Mouse (Mus musculus) limb, embryonic 14.5 days (tissue): ENCODE data around the gene Gm28372. TPM values are rescaled to one million over a fixed set of nuclear protein-coding genes. Genes with fewer than 3 reads are reported as not detected.
A peak's percentile ranks its signal among the peaks of the same experiment; 100 is the strongest.

ENCODE experiments used
- ATAC-seq: fragments of 200-750 bp; cut with Nextera tagmentation; 2 replicates; pipeline ENCODE4 v1.8.0; 2017; ENCODE audit warnings: low read depth, moderate number of reproducible peaks, moderate TSS enrichment; ENCODE audit not compliant: low FRiP score
- DNase-seq: peaks from one replicate; pipeline ENCODE4 v3.0.0-alpha.2; 2015; ENCODE audit warnings: low spot score
- H3K27ac ChIP-seq: fragments of 300-500 bp; sonication (generic); replicated peaks from 2 replicates; pipeline ENCODE4 v1.5.1; 2014; ENCODE audit warnings: low read depth, mild to moderate bottlenecking, low read length, moderate library complexity, mixed read lengths
- H3K27me3 ChIP-seq: fragments of 300-500 bp; sonication (generic); 2 replicates; pipeline ENCODE4 v1.6.1; 2014; ENCODE audit warnings: low read length, mixed read lengths; ENCODE audit not compliant: control insufficient read depth, insufficient read depth
- H3K36me3 ChIP-seq: fragments of 300-500 bp; sonication (generic); 2 replicates; pipeline ENCODE4 v1.6.1; 2014; ENCODE audit warnings: mild to moderate bottlenecking, low read length, moderate library complexity, mixed read lengths; ENCODE audit not compliant: control insufficient read depth, insufficient read depth
- H3K4me1 ChIP-seq: fragments of 300-500 bp; sonication (generic); 2 replicates; pipeline ENCODE4 v1.6.1; 2014; ENCODE audit warnings: antibody characterized with exemption, low read length, mixed read lengths; ENCODE audit not compliant: control insufficient read depth, insufficient read depth
- H3K4me2 ChIP-seq: fragments of 300-500 bp; sonication (generic); replicated peaks from 2 replicates; pipeline ENCODE4 v1.6.1; 2014; ENCODE audit warnings: low read depth, mild to moderate bottlenecking, low read length, moderate library complexity; ENCODE audit not compliant: severe bottlenecking
- H3K4me3 ChIP-seq: fragments of 300-500 bp; sonication (generic); replicated peaks from 2 replicates; pipeline ENCODE4 v1.5.1; 2014; ENCODE audit warnings: low read length
- H3K9ac ChIP-seq: fragments of 300-500 bp; sonication (generic); 2 replicates; pipeline ENCODE4 v1.6.1; 2014; ENCODE audit warnings: mild to moderate bottlenecking, low read depth, low read length, moderate library complexity; ENCODE audit not compliant: severe bottlenecking
- H3K9me3 ChIP-seq: fragments of 300-500 bp; sonication (generic); 2 replicates; pipeline ENCODE4 v1.6.1; 2016; ENCODE audit warnings: low read length; ENCODE audit not compliant: control insufficient read depth
- POLR2A ChIP-seq: fragments of 200-500 bp; IDR thresholded peaks from 2 replicates; pipeline ENCODE4 v1.8.0; 2012; ENCODE audit warnings: inconsistent platforms, mild to moderate bottlenecking, moderate library complexity, borderline replicate concordance; ENCODE audit not compliant: insufficient read depth, insufficient read length; ENCODE audit errors: extremely low read depth
- WGBS: fragments of 180-500 bp; shearing (Covaris S2); extraction: QIAGEN DNeasy Blood & Tissue Kit; methylation state at CpG from one replicate; pipeline ENCODE4 v1.1.7; 2014; 5-methylcytosine and 5-hydroxymethylcytosine counted together
- polyA plus RNA-seq, 2 experiments: library from polyadenylated mRNA; depleted of rRNA in 1 of 2; stranded (reverse) in 1 of 2; unstranded in 1 of 2; fragments of >200 nt; fragmentation: Nextera tagmentation in 1 of 2; extraction: Ambion mirVana in 1 of 2; gene quantifications; 2 replicates each; pipeline versions ENCODE4 v1.2.1 to v1.2.3; 2012 to 2014

Gene Gm28372
- polyA plus RNA-seq, 2 experiments: not detected

DNA sequence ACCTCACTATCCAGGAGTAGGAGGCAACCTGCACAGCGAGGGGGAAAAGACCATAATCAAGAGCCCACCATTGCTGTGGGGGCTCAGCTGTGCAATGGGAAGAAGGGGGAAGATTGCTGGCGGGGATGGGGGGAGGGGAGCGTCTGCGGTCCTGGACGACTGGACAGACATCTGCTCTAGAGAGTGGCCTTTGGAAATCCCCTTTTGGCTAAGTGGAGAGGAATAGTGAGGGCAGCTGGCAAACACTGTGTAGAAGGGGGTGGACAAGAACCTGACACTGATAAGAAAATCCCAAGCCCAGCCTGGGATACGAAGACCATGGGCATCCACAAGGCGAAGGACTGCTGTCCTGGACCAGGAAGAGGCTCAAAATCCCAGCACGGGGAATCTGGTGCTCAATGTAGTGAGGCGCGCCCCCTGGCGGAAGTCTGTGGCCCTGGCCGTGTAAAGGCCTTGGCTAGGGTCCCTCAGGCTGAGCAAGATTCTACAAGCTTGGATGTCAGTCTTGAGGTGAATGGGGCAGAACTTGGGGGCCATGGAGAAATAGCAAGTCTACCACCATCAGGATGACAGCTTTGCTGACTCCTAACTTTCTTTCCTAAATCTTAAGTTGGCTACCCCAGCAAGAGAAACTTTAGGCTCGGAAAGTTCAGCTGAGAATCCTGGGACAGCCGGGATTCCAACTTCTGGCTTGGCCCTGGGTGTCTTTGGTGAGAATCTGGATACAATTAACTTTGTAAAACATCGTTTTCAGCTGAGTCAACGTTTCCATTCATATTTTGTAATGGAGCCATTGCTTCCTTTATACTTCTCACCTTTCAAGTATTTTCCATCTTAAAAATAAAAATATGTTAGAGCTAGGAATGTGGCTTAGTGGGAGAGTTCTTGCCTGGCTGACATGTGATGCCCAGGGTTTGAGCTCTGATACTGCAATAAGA, 6.8 kb downstream of the Gm28372 start:
- no peaks in the 10 kb centered on the region for H3K9me3 ChIP-seq
- no peak for TF ChIP-seq POLR2A
- peak overlapping the region; percentile 11 for H3K27ac ChIP-seq
- DNase-seq: peak; percentile 87
- no peak overlapping the region for H3K9ac ChIP-seq
- H3K36me3 ChIP-seq: 0 out of 2 replicates have a peak, but pooled peaks cover 5% of the 10 kb centered on the region
- H3K4me2 ChIP-seq: no peak overlapping the region
- H3K4me1 ChIP-seq: peaks cover 31% of the 10 kb centered on the region
- peak; percentile 72 for ATAC-seq
- WGBS: 34% methylated on average over 16 of the region's 16 CpGs
- H3K4me3 ChIP-seq: no peak overlapping the region
- H3K27me3 ChIP-seq: no peaks in the 10 kb centered on the region

DNA sequence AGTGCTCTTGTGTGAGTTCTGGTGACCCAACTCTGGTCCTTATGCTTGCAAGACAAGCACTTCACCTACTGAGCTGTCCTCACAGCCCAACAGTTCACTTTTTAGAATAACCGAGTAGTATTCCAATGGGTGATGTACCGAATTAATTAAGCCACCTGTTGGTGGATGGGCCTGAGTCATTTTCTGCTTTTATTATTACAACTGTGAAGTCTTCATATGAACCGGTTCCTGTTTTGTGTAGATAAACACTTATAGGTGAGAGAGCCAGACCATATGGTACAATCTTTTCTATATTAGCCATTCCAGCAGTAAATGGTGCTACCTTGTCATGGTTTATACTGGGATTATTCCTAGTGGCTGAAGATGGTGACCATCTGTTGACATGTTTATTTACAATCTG, 7.7 kb downstream of the Gm28372 start:
- no peak for ATAC-seq
- no peak overlapping the region for H3K4me3 ChIP-seq
- peaks cover 27% of the 10 kb centered on the region for H3K4me1 ChIP-seq
- no peaks in the 10 kb centered on the region for H3K9me3 ChIP-seq
- no peak overlapping the region for H3K9ac ChIP-seq
- H3K4me2 ChIP-seq: no peak overlapping the region
- 0 out of 2 replicates have a peak, but pooled peaks cover 5% of the 10 kb centered on the region for H3K36me3 ChIP-seq
- no peak for TF ChIP-seq POLR2A
- WGBS: 84% methylated on average over 3 of the region's 3 CpGs
- no peak overlapping the region for H3K27ac ChIP-seq
- DNase-seq: no peak
- no peaks in the 10 kb centered on the region for H3K27me3 ChIP-seq

DNA sequence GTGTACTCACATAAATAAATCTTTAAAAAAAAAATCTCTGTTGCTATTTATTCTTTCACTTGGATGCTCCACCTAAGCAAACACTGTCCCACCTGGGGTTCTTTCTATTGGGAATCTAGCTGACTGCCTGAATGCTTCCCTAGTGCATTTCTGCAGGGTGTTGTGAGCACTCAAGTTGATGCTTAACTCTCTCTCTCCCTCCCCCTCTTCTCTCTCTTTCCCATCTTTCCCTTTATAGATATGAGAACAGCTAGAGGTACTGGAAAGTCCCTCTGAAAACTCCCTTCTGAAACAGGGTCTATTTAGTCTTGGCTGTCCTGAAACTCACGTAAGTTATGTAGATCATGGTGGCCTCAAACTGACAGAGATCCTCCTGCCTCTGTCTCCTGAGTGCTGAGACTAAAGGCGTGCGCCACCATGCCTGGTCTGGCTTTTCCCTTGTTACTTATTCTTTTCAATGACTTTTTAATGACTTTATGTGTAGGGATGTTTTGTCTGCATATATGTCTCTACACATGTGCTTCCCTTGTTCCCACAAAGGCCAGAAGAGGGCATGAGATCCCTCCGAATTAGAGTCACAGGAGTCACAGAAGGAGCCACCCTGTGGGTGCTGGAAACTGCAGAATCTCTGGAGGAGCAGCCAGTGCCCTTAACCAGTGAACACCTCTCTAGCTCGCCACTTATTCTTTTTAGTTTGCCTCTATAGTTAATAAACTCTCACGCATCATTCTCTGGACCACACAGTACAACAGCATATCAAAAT, 9.2 kb downstream of the Gm28372 start:
- Histone ChIP-seq H3K4me3 (no peak overlapping the region), H3K4me2 (no peak overlapping the region), H3K27me3 (no peaks in the 10 kb centered on the region), H3K9ac (no peak overlapping the region), H3K27ac (no peak overlapping the region), H3K9me3 (no peaks in the 10 kb centered on the region), H3K36me3 (peaks cover 14% of the 10 kb centered on the region), H3K4me1 (peaks cover 13% of the 10 kb centered on the region)
- ATAC-seq (no peak), DNase-seq (no peak)
- no peak for TF ChIP-seq POLR2A
- 81% methylated on average over 6 of the region's 6 CpGs for WGBS

DNA sequence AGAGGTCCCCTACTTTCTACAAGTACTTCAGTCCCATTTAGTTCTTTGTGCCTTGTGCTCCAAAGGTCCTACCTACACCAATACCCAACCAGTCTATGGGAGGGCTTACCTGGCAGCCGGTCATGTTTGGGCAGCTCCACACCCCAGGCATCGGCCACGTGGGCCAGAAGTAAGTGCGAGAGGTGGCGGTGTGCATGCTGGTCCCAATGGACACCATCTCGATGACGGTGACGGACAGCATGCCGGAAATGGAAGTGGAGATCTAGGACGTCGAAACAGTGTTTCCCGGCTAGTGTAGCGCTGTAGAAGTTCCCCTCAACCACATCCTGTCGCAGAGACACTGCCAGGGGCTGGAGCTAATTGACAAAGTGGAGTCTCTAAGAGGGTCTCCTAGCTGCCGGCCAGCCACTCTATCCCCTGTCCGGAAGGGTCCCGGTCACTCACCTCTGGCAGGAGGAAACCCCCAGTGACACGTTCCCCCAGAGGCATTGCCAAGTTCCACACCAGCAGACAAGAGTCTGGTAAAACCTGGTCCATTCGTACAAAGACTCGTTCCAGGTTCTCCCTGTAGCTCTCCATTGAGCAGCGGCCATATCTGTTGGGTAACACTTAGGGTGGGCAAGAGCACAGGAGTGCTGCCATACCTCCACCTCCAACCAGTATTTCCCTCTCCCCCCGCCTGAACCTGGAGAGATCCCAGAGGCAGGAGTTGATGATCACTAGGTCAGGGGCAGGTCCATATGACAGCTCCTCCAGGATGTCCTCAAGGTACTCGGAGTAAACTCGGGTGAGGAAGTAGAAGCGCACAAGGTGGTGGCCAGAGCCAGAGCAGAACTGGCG, 17.0 kb downstream of the Gm28372 start:
- no peak for TF ChIP-seq POLR2A
- 96% methylated on average over 26 of the region's 26 CpGs for WGBS
- Histone ChIP-seq H3K4me3 (no peak overlapping the region), H3K36me3 (peaks cover 17% of the 10 kb centered on the region), H3K9ac (no peak overlapping the region), H3K4me2 (no peak overlapping the region), H3K9me3 (no peaks in the 10 kb centered on the region), H3K27ac (no peak overlapping the region), H3K27me3 (no peaks in the 10 kb centered on the region), H3K4me1 (peaks cover 17% of the 10 kb centered on the region)
- no peak for DNase-seq
- ATAC-seq: no peak
